Mouse (Mus musculus): ENCODE results near the gene Myo1e.

Myo1e gene

GRCm38 (mm10) chr9:70207151-70207831 lies at the start of gene Myo1e:
Gene Myo1e (plus strand): TSS chr9:70207350.
- peak; percentile 92 for DNase-seq (ENCODE audit: low read depth, low spot score)

- peak; percentile 41 for DNase-seq (ENCODE audit: low read depth, low spot score)
Measured at GRCm38 (mm10) chr9:70160071-70160470, 47.1 kb upstream of the Myo1e start.

- DNase-seq (ENCODE audit: low read depth, low spot score): peak; percentile 85
Measured at GRCm38 (mm10) chr9:70168973-70169372, 38.2 kb upstream of the Myo1e start.

GRCm38 (mm10) chr9:70174291-70174848 lies 32.8 kb upstream of the Myo1e start:
- no peak for DNase-seq (ENCODE audit: low read depth, low spot score)

GRCm38 (mm10) chr9:70174896-70175295 lies 32.3 kb upstream of the Myo1e start:
- DNase-seq (ENCODE audit: low read depth, low spot score): no peak

GRCm38 (mm10) chr9:70176291-70176690 lies 30.9 kb upstream of the Myo1e start:
- DNase-seq (ENCODE audit: low read depth, low spot score): peak; percentile 51

- no peak for DNase-seq (ENCODE audit: low read depth, low spot score)
Measured at GRCm38 (mm10) chr9:70181719-70182118, 25.4 kb upstream of the Myo1e start.

GRCm38 (mm10) chr9:70182639-70183038 lies 24.5 kb upstream of the Myo1e start:
- DNase-seq (ENCODE audit: low read depth, low spot score): no peak

GRCm38 (mm10) chr9:70192336-70192735 lies 14.8 kb upstream of the Myo1e start:
- DNase-seq (ENCODE audit: low read depth, low spot score): no peak

- DNase-seq (ENCODE audit: low read depth, low spot score): peak; percentile 95
Measured at GRCm38 (mm10) chr9:70194622-70195021, 12.5 kb upstream of the Myo1e start.

- DNase-seq (ENCODE audit: low read depth, low spot score): peak; percentile 78
Measured at GRCm38 (mm10) chr9:70196956-70197659, 10.0 kb upstream of the Myo1e start.

- no peak for DNase-seq (ENCODE audit: low read depth, low spot score)
Measured at GRCm38 (mm10) chr9:70197992-70198391, 9.2 kb upstream of the Myo1e start.

- DNase-seq (ENCODE audit: low read depth, low spot score): peak; percentile 82
Measured at GRCm38 (mm10) chr9:70202753-70203152, 4.4 kb upstream of the Myo1e start.

GRCm38 (mm10) chr9:70203267-70204076 lies 3.7 kb upstream of the Myo1e start:
- peak; percentile 29 for DNase-seq (ENCODE audit: low read depth, low spot score)

GRCm38 (mm10) chr9:70207981-70208521 lies 901 bp downstream of the Myo1e start:
- DNase-seq (ENCODE audit: low read depth, low spot score): peak; percentile 38

- DNase-seq (ENCODE audit: low read depth, low spot score): no peak
Measured at GRCm38 (mm10) chr9:70208751-70209150, 1.6 kb downstream of the Myo1e start.

GRCm38 (mm10) chr9:70209296-70210049 lies 2.3 kb downstream of the Myo1e start:
- DNase-seq (ENCODE audit: low read depth, low spot score): peak; percentile 95

GRCm38 (mm10) chr9:70211638-70212037 lies 4.5 kb downstream of the Myo1e start:
- no peak for DNase-seq (ENCODE audit: low read depth, low spot score)

- DNase-seq (ENCODE audit: low read depth, low spot score): no peak
Measured at GRCm38 (mm10) chr9:70216517-70216916, 9.4 kb downstream of the Myo1e start.

GRCm38 (mm10) chr9:70219295-70219931 lies 12.3 kb downstream of the Myo1e start:
- peak; percentile 32 for DNase-seq (ENCODE audit: low read depth, low spot score)
